Mouse (Mus musculus) cerebellum, adult (tissue): ENCODE results near the gene Fbxo27.

Experiments
- ATAC-seq: cut with Nextera tagmentation; 2 replicates; pipeline ENCODE4 v1.9.2; 2017; ENCODE audit warnings: mild to moderate bottlenecking, moderate library complexity, mixed read lengths; ENCODE audit not compliant: insufficient number of reproducible peaks, low FRiP score, low TSS enrichment

Fbxo27 gene

DNA sequence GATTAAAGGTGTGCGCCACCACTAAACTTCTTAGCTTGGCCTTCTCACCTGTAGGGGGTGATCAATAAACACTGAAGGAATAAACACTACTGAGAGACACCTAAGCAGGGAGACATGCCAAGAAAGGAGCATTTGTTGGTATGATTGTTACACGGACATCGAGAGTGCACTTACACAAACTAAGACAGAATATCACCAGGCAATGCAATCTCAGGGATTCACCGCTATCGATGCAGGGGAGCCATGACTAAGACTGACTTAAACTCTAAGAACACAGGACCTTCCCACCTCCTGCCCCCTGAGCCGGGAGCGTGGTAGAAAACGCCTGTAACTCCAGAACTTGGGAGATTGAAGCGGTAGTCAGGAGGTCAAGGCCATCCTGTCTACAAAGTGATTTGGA lies 48.3 kb downstream of the Fbxo27 start:
- ATAC-seq: no peak

DNA sequence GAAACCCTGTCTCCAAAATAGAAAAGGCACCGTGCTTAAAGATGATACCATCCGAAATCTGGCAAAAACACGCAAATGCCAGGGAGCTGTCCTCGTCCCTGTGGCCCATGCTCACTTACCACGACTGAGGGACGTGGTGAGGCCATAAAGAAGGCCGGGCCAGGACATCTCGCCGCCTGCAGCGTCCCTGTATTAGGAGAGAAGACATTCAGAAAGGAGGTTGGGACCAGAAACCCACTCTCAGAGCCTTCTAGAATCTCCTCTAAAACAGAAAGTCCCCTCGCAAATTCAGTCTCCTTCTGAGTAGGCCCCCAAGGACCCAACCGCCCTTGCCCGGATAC lies 48.7 kb downstream of the Fbxo27 start:
- ATAC-seq: 0 out of 2 replicates have a peak, but pooled peaks have one; percentile 3

DNA sequence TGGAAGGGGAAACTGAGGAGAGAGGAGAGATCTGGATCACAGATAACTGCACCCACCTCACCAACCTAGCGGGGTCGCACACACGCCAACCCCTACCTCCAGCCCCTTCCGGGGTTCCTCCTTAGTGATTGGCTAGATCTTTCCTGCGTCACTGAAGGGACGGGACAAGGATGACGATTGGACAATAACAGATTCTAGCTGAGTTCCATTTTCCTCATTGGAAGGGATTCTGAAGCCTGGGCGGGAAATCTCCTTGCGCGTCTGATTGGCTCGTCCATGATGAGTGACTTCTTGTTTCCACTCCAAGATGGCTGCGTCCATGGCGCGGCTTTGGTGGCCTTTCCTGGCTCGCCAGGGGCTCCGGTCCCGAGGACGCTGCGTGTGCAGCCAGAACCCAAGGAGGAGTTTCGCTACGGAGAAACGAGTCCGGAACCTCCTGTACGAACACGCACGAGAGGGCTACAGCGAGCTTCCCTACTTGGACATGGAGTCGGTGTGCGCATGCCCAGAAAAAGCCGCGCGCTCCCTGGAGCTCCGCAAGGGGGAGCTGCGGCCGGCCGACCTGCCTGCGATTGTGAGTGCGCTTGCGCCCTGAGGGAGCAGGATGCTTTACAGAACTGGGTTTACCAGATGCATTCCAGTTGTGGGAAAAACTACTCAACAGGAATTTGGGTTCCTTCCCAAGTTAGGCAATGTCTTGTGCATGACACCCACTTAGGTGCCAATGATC lies 49.2 kb downstream of the Fbxo27 start, which contains the start of the genes Mrps12 and Sars2:
Mrps12 (minus strand) TSS at position 112 of the 730 bp plus-strand sequence.
Sars2 (plus strand) TSS at position 284 of the 730 bp plus-strand sequence.
- ATAC-seq: peak; percentile 97
